Mouse (Mus musculus): ENCODE measurements around the gene Pcf11. TPM values are rescaled to one million over a fixed set of nuclear protein-coding genes. Genes with fewer than 3 reads are reported as not detected.

Pcf11 gene
- total RNA-seq, 2 experiments from 2014 or later = 56.1 to 57.9 TPM

DNA sequence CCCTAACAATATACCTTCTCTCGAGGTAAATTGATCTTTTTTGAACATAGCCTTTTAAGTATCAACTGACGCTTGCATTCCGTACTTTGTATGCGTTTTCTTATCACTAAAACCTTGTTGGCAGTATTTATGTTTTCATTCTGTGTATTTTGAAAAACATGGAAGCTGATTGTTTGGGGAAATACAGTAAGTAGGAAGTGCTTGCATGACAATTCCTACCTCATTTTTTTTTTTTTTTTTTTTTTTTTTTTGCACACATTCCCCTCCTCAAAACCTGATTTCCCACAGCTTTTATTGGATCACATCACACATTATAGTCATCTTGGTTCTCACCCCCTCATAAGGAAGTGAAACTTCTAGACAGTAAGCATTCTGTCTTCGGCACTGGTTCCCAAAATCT is 31.7 kb downstream of the Pcf11 start:
- no peak for DNase-seq (ENCODE audit: low spot score in 2 of 2)

DNA sequence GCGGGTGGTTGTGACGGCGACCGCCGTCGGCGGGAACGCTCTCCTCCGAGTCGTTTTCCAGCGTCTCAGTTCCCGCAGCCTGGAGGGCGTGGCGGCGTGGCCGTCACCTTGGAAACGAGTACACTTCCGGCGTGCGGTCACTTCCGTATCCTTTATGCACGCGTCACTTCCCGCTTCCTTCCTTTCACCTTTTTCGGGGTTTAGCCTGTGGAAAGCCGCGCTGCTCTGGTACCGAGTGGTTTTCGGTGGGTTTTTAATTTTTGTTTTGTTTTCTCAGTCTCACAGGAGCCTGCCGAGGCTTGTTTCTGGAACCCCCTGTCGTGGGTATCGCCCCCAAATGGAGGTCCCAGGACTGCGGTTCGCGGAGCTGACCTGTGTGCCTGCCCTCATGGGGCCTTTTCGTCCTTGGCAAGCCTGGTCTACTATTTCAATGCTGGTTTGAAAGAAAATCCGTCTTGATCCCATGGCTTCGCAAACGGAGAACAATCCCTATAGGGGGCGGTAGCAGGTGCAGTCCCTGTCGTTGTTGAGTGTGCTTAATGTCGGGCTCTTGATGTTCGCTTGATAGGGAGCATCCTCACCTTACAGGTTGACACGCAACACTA is 32.6 kb downstream of the Pcf11 start, which contains the start of gene Ankrd42:
TSS of gene Ankrd42 (minus strand) at position 122 of the 605 bp plus-strand sequence.
- peak; percentile 90 to 94 for DNase-seq (ENCODE audit: low spot score in 2 of 2)

DNA sequence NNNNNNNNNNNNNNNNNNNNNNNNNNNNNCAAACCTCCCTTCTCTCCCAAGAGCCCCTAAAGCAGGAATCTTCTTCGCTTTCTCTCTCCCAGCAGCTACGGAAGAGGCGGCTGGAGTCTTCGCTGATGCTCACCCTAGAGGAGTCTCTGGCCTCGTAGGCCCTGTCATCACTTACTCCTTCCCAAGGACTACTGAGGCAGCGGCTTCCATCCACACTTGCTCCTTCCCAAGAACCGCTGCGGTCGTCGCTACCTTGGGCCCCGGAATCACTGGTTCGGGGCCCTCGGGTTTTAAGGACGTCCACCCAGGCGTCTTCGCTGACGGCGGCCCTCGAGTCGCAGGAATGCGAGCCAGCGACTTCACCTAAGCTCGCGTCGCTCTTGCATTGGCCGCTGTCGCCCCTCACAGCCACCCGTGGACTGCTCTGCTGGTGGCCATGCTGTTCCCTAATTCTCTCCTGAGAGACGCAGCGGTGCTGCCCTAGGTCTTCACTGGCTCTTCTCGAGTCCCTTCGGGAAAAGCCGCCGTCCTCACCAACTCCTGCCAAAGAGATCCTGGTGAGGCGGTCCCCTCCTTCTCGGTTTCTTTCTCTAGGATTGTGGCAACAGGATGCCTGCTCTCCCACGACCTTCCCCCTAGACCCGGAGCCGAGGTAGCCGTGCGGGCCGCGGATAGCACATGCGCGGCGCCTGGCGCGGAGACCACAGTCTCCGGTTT is 33.3 kb downstream of the Pcf11 start:
- DNase-seq (ENCODE audit: low spot score in 2 of 2) = peak in 1 of 2 experiments; percentile 4

- peak in 1 of 2 experiments; percentile 8 for DNase-seq (ENCODE audit: low spot score in 2 of 2)
Measured at GRCm38 (mm10) chr7:92630167-92630566, 39.6 kb downstream of the Pcf11 start.

GRCm38 (mm10) chr7:92624488-92624887 is 45.2 kb downstream of the Pcf11 start:
- DNase-seq (ENCODE audit: low spot score in 2 of 2) = no peak

DNA sequence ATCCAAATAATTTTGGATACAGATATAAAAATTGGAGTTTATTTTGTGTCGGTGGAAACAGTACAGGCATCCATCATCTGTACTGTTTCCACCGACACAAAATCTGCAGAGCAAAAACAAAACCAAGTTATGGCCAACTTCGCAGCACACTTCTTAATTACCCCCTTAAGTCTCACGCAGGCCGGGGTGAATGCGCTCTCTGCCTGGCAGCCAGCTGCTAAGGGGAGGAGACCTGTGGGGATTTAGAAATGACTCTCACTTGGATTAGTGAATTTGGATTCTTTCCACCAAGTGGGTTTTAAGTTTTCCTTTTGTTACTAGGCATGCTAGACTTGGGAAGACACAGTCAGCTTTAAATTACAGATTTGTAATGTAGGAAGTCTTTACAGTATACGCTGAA is 58.9 kb downstream of the Pcf11 start:
- DNase-seq (ENCODE audit: low spot score in 2 of 2) = no peak

DNA sequence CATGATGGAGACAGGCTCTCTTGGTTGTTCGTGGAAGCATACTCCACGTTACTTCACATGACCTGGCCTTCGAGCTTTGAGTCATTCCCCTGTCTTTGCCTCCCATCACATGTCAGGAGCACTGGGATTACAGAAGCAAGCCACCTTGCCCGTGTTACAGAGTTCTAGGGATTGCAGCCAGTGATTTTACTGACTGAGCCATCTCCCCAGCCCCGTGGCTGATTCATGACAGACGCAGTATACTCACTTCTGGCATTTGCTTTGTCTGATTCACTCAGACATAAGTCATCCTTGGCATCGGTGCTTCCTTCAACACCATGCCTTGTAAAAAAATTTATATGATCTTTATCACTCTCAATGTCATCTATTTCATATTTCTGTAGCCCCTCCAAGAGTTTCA is 64.8 kb downstream of the Pcf11 start:
- no peak for DNase-seq (ENCODE audit: low spot score in 2 of 2)

Other genes with a start within 250 kb of the Pcf11 start
- 10 to 100 TPM; 14.4 to 15.9 TPM for gene Ccdc90b, start 108.8 kb downstream of the Pcf11 start, total RNA-seq (2021)
- gene Ankrd42, start 32.8 kb downstream of the Pcf11 start, total RNA-seq (2021) = 10 to 100 TPM; 20.1 to 20.3 TPM
- gene Rab30, start 71.7 kb upstream of the Pcf11 start, total RNA-seq (2021) = 10 to 100 TPM; 39.4 to 40.6 TPM
- gene Ddias, start 204.3 kb upstream of the Pcf11 start, total RNA-seq (2021) = under 1 TPM; 0.35 to 0.45 TPM
- gene Prcp, start 204.5 kb upstream of the Pcf11 start, total RNA-seq (2021) = 10 to 100 TPM in 1 of 2 experiments, 1 to 10 TPM in 1; 9.8 to 11.1 TPM

Data from left cerebral cortex, adult 18-20 months (tissue).